Mouse (Mus musculus): ENCODE data around the gene 1700028J19Rik.

The 1700028J19Rik gene

GRCm38 (mm10) chr7:44246055-44246983 lies at the start of gene 1700028J19Rik, which contains the start of gene 2410002F23Rik:
Gene 1700028J19Rik, minus strand, starts transcription at chr7:44246695.
Gene 2410002F23Rik, plus strand, starts transcription at chr7:44246722.
- TF ChIP-seq GATA4 (IDR thresholded peaks at IDR 0.05; ENCODE audit: insufficient replicate concordance, low read length): no peak

DNA sequence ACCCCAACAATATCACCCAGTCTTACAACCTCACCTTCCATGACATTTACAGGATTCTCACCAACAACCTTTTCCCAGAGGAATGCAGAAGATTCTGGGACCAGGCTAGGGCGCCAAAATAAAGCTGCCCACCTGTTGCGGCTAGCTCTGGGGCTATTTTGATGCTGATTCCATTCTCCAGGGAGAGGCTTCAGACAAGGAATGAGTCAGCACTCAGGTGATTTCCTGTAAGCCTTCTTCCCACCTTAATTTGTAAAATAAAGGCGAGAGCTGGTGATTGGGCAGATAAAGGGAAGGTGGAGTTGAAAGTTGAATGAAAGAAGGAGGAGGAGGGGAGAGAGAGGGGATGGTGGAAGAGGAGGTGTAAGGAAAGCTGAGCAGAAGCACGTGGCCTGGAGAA lies 44.9 kb upstream of the 1700028J19Rik start:
- no peak for TF ChIP-seq GATA4 (IDR thresholded peaks at IDR 0.05; ENCODE audit: insufficient replicate concordance, low read length)

DNA sequence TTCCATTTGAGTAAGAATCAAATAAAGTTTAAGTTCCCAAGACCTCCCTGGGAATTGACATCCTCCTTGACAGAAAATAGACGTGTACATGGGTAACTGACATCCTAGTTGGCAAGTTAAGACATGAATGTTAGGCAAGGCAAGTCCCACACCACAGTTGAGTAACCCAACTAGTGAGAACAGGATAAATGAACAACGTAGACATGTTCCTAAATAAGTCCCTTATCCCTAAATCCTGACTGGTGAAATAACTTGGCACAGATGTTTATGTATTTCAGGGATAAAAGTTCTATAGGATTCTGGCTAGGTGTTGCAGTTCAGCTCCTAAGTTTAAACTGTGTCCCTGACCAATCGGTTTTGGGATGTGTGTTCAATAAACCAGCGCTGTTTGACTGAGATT lies 44.5 kb upstream of the 1700028J19Rik start:
- no peak for TF ChIP-seq GATA4 (IDR thresholded peaks at IDR 0.05; ENCODE audit: insufficient replicate concordance, low read length)

DNA sequence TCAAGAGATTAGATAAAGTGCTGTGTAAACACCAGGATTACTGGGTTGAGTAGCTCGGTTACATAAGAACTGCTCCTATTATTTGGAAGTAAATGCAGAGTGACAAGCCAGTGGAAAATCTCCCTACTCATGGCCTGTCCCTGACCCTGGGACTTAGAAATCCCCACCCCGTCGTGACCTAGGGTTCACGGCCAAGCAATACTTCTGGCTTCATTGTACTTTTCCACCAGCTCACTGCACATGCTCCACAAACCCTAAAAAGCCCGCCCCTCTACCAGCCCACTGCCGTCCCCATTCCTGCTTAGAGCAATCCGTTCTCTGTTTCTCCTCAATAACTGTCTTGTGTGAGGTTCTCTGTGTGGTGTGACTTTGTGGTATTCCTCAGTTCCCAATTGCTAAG lies 41.3 kb upstream of the 1700028J19Rik start:
- no peak for TF ChIP-seq GATA4 (IDR thresholded peaks at IDR 0.05; ENCODE audit: insufficient replicate concordance, low read length)

- TF ChIP-seq GATA4 (IDR thresholded peaks at IDR 0.05; ENCODE audit: insufficient replicate concordance, low read length): no peak
Measured at GRCm38 (mm10) chr7:44281586-44281985, 35.1 kb upstream of the 1700028J19Rik start.

- no peak for TF ChIP-seq GATA4 (IDR thresholded peaks at IDR 0.05; ENCODE audit: insufficient replicate concordance, low read length)
Measured at GRCm38 (mm10) chr7:44280959-44281358, 34.5 kb upstream of the 1700028J19Rik start.

DNA sequence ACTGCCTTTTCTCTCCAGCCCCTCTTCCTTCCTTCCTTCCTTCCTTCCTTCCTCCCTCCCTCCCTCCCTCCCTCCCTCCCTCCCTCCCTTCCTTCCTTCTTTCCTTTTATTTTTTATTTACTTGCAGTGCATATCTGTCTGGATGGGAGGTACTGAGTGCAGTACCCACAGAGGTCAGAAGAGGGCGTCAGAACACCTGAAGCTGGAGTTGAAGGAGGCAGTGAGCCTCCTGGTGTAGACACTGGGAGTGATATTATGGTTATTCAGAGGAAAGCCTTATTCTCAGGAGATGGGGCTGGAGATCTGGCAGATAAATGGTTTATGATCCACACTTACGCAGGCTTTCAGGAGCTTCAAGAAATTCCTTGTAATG lies 30.7 kb upstream of the 1700028J19Rik start:
- no peak for TF ChIP-seq GATA4 (IDR thresholded peaks at IDR 0.05; ENCODE audit: insufficient replicate concordance, low read length)

DNA sequence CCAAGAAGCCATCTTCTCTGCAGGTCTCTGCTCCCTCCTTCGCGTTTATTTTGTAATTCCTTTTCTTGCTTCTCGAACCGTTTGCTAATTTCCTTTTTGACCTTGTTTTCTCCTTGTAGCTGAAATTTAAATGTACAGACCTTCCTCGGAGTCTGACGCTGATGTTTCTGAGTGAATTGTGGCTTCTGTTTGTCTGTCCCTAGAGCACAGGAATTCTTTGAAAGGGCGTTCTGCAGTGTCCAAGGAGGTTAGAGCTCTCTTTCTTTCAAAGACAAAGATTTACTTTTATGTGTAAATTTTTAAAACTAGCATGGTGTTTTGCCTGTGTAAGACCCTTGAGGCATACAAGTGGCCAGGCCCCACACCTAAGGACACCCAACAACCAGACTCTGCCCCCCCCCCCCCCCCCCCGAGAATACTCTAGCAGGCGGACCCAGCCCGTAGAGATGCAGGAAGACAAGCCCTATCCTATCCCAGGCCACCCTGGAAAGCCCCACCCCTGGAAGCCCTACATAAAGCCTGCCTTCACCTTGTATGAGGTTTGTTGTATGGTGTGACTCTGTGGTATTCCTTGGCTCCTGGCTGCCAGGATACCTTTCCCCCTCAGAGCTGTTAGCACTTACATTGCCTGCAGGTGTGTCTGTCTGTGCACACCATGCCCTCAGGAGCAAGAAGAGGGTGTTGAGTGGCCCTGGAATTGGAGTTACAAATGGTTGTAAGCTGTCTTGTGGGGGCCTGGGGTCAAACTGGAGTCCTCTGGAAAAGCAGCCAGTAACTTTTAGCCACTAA lies 30.2 kb upstream of the 1700028J19Rik start:
- no peak for TF ChIP-seq GATA4 (IDR thresholded peaks at IDR 0.05; ENCODE audit: insufficient replicate concordance, low read length)

- no peak for TF ChIP-seq GATA4 (IDR thresholded peaks at IDR 0.05; ENCODE audit: insufficient replicate concordance, low read length)
Measured at GRCm38 (mm10) chr7:44275546-44275945, 29.1 kb upstream of the 1700028J19Rik start.

DNA sequence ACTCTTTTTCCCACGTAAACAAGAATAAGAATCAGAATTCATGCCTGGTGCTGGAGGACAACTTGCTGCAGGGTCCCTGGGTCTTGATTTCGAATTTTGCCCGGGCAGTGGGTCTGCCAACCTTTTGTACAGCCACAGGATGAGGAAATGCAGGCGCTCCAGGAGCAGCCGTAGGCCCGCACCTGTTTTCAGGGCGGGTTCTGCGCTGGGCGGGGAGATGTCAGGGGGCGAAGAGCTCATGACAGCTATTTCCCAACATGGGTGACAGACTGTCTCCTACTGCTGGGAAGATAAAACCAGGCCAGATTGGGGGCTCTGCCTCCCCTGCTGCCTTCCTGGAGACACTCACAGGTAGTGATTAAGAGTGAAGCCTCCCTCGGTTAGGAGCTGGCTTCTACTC lies 27.6 kb upstream of the 1700028J19Rik start:
- TF ChIP-seq GATA4 (IDR thresholded peaks at IDR 0.05; ENCODE audit: insufficient replicate concordance, low read length): no peak

GRCm38 (mm10) chr7:44273446-44273845 lies 27.0 kb upstream of the 1700028J19Rik start:
- no peak for TF ChIP-seq GATA4 (IDR thresholded peaks at IDR 0.05; ENCODE audit: insufficient replicate concordance, low read length)

DNA sequence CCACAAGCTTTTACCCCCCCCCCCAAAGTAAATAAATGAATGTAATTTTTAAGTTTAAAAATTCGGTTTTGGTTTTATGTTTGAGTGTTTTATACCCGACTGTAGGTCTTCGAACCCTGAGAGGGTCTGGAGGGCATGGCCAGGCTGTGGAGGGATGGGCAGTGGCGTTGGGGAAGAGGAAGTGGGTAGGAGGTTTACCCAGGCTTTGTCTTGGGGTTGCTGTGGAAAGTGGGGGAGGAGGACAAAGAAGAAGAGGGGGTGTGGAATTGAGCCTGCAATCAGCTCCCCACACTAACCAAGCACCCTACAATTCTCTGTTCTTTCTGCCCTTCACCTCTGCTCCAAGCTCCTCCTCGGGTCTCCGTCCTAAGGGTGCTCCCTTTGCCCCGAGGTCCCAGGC lies 26.1 kb upstream of the 1700028J19Rik start:
- TF ChIP-seq GATA4 (IDR thresholded peaks at IDR 0.05; ENCODE audit: insufficient replicate concordance, low read length): no peak

- no peak for TF ChIP-seq GATA4 (IDR thresholded peaks at IDR 0.05; ENCODE audit: insufficient replicate concordance, low read length)
Measured at GRCm38 (mm10) chr7:44271309-44271708, 24.8 kb upstream of the 1700028J19Rik start.

DNA sequence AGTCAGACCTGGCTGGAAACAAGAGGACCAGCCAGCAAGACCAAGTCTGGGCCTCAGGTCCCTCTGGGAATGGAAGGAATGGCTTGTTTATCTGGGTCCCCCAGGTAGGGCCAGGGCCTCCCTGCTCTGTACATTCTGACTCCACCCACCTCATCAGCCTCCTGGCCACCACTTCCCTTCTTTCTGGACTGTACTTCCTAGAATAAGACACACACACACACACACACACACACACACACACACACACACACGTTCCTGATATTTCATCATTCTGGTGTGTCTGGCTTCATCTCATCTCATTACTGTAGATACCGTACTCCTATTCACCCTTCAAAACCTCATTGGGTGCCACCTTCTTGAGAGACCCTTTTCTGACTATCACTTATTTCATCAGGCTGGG lies 22.9 kb upstream of the 1700028J19Rik start:
- no peak for TF ChIP-seq GATA4 (IDR thresholded peaks at IDR 0.05; ENCODE audit: insufficient replicate concordance, low read length)

- no peak for TF ChIP-seq GATA4 (IDR thresholded peaks at IDR 0.05; ENCODE audit: insufficient replicate concordance, low read length)
Measured at GRCm38 (mm10) chr7:44268117-44268516, 21.6 kb upstream of the 1700028J19Rik start.
